Mouse (Mus musculus) gastrocnemius, postnatal 4 days (tissue): ENCODE measurements around the gene H2al1d. TPM values are rescaled to one million over a fixed set of nuclear protein-coding genes. Genes with fewer than 3 reads are reported as not detected.

Experiments
- total RNA-seq, 2 experiments: library from RNA; stranded (reverse); gene quantifications; 2 replicates each; pipeline ENCODE4 v1.2.3; 2021

Gene H2al1d
- total RNA-seq, 2 experiments from 2014 or later: not detected

Other genes with a start within 250 kb of the H2al1d start
- not detected for gene H2al1a, start 9.6 kb upstream of the H2al1d start, total RNA-seq
- not detected for gene H2al1b, start 6.4 kb upstream of the H2al1d start, total RNA-seq
- gene H2al1c, start 3.2 kb upstream of the H2al1d start, total RNA-seq: not detected
- gene H2al1e, start 3.1 kb downstream of the H2al1d start, total RNA-seq: not detected
- not detected for gene H2al1f, start 6.3 kb downstream of the H2al1d start, total RNA-seq
- gene H2al1g, start 9.4 kb downstream of the H2al1d start, total RNA-seq: not detected
- gene H2al1h, start 12.7 kb downstream of the H2al1d start, total RNA-seq: not detected
- not detected for gene H2al1i, start 15.8 kb downstream of the H2al1d start, total RNA-seq
- not detected for gene H2al1j, start 19.0 kb downstream of the H2al1d start, total RNA-seq